Mouse (Mus musculus): ENCODE data around the gene Gys1.
"Not testable (repeated sequence)": the region's sequence is repeated elsewhere in the genome, so short reads cannot be mapped to it uniquely, and the experiment has no call there.

GRCm38 (mm10) chr7:45462868-45463267 lies 28.2 kb downstream of the Gys1 start:
- not testable (repeated sequence) for TF ChIP-seq CTCF (IDR thresholded peaks at IDR 0.05; ENCODE audit: borderline replicate concordance, insufficient read depth, low read depth, low read length); POLR2A (IDR thresholded peaks at IDR 0.05; ENCODE audit: borderline replicate concordance, insufficient read depth, low read length)
